Mouse (Mus musculus) brain, embryonic 14.5 days (tissue): ENCODE measurements at regions not wholly inside any gene's neighbourhood (a gene's known extent, or its start where the extent isn't known, plus 50 kb on each side); places are given as distances from the start of the nearest gene placed in this dataset.

Experiments
- DNase-seq: peaks from one replicate; pipeline ENCODE4 v3.0.0-alpha.2; 2011; ENCODE audit warnings: low read depth
- CTCF ChIP-seq: fragments of 200-500 bp; IDR thresholded peaks from 2 replicates; pipeline ENCODE4 v1.5.1; 2012; ENCODE audit warnings: inconsistent platforms, mild to moderate bottlenecking, moderate library complexity, borderline replicate concordance; ENCODE audit not compliant: insufficient read depth, insufficient read length; ENCODE audit errors: extremely low read depth
- POLR2A ChIP-seq: fragments of 200-500 bp; IDR thresholded peaks from 2 replicates; pipeline ENCODE4 v1.6.1; 2012; ENCODE audit warnings: mild to moderate bottlenecking, inconsistent platforms, borderline replicate concordance; ENCODE audit not compliant: poor library complexity, insufficient read depth, insufficient read length, severe bottlenecking; ENCODE audit errors: extremely low read depth

GRCm38 (mm10) chr2:79180782-79181181, 74.4 kb upstream of the Itga4 start:
- TF ChIP-seq POLR2A (no peak), CTCF (no peak)
- DNase-seq = no peak

DNA sequence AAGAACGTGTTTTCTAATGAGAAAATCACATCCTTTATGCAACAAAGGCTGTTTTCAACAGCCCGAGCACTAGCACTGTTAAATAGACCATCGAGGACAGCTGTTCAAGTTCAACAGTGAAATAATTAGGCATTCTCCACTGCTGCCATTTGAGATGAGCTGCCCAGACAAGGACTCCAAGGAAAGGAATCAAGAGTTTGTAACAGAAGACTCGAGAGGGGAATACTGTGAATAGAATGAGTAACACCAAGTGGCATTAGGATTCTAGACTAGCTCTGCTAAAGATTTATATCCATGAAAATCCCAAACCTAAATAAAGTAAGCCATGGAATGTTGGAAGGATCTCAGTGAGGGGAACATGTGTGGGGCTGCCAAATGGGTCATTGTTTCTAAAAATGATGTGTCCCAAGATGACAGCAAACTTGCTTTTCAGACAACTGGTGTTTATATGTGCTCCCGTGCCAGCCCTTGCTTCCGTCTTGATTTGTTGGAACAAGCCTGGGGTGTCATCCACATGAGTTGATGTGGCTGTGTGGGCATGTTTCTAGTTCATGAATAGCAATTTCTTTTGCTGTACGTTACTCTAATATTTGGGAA, 72.1 kb upstream of the Itga4 start:
- no peak for TF ChIP-seq POLR2A
- TF ChIP-seq CTCF = no peak
- DNase-seq = peak; percentile 47

DNA sequence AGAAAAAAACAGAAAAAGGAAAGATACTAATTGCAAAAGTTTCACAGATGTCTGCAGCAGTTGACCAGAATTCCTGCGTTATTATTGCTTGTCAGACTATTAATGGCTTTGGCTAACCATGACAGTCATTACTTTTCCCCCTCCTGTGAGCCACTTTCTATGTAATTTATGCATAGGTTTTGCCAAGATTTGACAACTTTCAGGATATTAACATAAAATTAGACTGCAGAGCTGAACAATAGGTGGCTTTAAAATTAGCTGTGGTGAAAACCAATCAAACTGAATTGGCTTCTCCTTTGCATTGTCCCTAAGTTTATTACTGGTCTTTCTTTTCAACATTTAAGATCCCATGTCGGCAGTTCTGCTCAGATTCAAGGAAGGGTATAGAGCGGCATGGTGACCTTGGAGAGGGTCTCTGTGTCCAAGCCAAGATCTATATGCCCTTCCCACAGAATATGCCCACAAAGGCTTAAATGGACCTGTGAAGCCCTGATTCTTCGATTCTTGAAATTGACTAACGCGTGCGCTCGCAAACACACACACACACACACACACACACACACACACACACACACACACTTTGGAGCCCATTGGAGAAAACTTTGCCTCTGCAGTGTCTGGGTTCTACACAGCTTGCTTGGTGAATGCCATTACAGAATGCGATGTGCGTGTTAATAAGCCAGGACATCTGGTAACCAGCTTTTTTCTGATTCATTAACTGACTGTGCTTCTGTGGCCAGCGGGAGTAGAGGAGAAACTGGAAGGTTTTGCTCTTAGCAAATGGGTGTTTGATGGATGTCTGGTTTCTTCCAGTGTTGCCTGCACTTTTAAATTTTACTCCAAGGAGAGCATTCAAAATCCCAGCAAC, 69.8 kb upstream of the Itga4 start:
- peak; percentile 85 for DNase-seq
- no peak for TF ChIP-seq POLR2A
- no peak for TF ChIP-seq CTCF

GRCm38 (mm10) chr2:79186878-79187277, 68.3 kb upstream of the Itga4 start:
- no peak for TF ChIP-seq POLR2A
- DNase-seq = peak; percentile 51

DNA sequence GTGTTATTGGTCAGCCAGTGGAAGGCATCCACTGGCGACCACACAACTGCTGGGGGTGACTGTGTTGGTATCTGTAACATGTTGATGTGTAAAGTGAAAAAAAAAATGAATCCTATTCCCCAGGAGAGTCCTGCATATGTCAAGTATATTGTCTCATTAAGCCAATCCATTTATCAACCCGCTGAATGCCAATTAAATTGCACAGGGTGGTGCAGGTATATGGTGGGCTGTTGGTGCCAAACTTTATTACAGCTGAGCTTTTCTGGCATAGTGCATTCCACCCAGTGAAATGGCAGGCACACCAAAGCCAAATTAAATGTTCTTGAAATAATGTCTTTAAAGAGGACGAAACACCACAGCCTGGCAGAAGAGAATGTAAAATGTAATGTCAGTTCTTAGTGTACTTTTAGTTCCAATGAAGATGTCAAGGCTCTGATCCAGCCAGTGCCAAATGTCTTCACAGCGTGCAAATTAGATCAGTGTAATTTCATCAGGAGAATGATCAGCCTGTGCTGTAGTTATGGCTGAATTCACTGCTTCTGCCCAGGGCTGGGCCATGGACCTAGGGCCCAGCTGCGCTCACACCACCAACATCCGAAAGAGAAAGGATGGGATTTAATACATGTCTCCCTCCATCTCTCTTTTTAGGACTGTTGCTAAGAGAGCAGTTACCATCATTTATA, 66.6 kb upstream of the Itga4 start:
- TF ChIP-seq POLR2A (no peak), CTCF (no peak)
- DNase-seq = no peak

- no peak for TF ChIP-seq CTCF
- no peak for DNase-seq
These were observed 61.4 kb upstream of the Itga4 start for GRCm38 (mm10) chr2:79193851-79194250.

DNA sequence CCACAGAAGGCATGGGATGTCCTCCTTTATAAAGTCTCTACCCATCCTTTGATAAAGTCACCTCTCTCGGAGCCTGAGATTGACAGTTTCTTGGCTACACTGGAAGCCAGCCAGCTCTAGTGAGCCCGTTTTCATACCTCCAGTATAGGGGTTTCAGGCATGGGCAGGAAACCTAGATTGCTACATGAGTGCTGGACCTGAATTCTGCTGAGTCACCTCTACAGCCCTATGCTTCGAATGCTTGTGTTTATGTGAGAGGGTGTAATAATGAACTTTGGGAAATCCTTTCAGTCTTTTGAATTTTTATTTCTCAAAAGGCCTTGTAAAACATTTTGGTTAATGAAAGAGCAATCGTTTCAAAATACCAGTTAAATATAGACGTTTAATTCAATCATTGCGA, 53.5 kb upstream of the Itga4 start:
- no peak for TF ChIP-seq CTCF
- TF ChIP-seq POLR2A = no peak
- no peak for DNase-seq
